Mouse (Mus musculus) liver, embryonic 14.5 days (tissue): ENCODE results near the gene Cyp2w1. TPM values are rescaled to one million over a fixed set of nuclear protein-coding genes. Genes with fewer than 3 reads are reported as not detected.

Source experiments
- ATAC-seq: fragments of 200-750 bp; cut with Nextera tagmentation; 2 replicates; pipeline ENCODE4 v1.8.0; 2017; ENCODE audit warnings: moderate number of reproducible peaks, mild to moderate bottlenecking, moderate library complexity; ENCODE audit not compliant: insufficient read depth
- DNase-seq, 3 experiments: peaks; one replicate each; pipeline ENCODE4 v3.0.0-alpha.2; 2012 to 2013; ENCODE audit warnings: low read depth in 3 of 3, low spot score in 3 of 3
- H3K27ac ChIP-seq: fragments of 300-500 bp; sonication (generic); 2 replicates; pipeline ENCODE4 v1.5.1; 2014; ENCODE audit warnings: moderate library complexity, mild to moderate bottlenecking, control low read depth, inconsistent platforms
- H3K27me3 ChIP-seq: fragments of 300-500 bp; sonication (generic); 2 replicates; pipeline ENCODE4 v1.6.1; 2014; ENCODE audit warnings: mild to moderate bottlenecking, low read length, moderate library complexity; ENCODE audit not compliant: control insufficient read depth, insufficient read depth
- H3K36me3 ChIP-seq: fragments of 300-500 bp; sonication (generic); replicated peaks from 2 replicates; pipeline ENCODE4 v1.6.1; 2014; ENCODE audit warnings: low read depth; ENCODE audit not compliant: control insufficient read depth, insufficient read depth
- H3K4me1 ChIP-seq, 2 experiments: fragments of 200-500 bp in 1 of 2; fragments of 300-500 bp in 1 of 2; sonication (generic) in 1 of 2; replicated peaks; 2 replicates each; pipeline ENCODE4 v1.6.1; 2012 to 2014; ENCODE audit warnings: antibody characterized with exemption in 1 of 2, inconsistent platforms in 1 of 2, low read length in 1 of 2; ENCODE audit not compliant: control insufficient read depth in 2 of 2, insufficient read depth in 2 of 2
- H3K4me2 ChIP-seq: fragments of 300-500 bp; sonication (generic); 2 replicates; pipeline ENCODE4 v1.6.1; 2014; ENCODE audit warnings: low read depth, mild to moderate bottlenecking, control low read depth, moderate library complexity
- H3K4me3 ChIP-seq, 2 experiments: fragments of 200-500 bp in 1 of 2; fragments of 300-500 bp in 1 of 2; sonication (generic) in 1 of 2; 2 replicates each; pipeline ENCODE4 v1.5.1; 2012 to 2014; ENCODE audit warnings: low read depth in 2 of 2, low read length in 2 of 2, mild to moderate bottlenecking in 2 of 2, control low read depth in 1 of 2, inconsistent platforms in 1 of 2, moderate library complexity in 1 of 2; ENCODE audit not compliant: insufficient read depth in 1 of 2
- H3K9ac ChIP-seq: fragments of 300-500 bp; sonication (generic); replicated peaks from 2 replicates; pipeline ENCODE4 v1.6.1; 2014; ENCODE audit warnings: mild to moderate bottlenecking, control low read depth, moderate library complexity
- H3K9me3 ChIP-seq: fragments of 300-500 bp; sonication (generic); 2 replicates; pipeline ENCODE4 v1.6.1; 2016; ENCODE audit warnings: low read length, mixed read lengths; ENCODE audit not compliant: control insufficient read depth
- CTCF ChIP-seq: IDR thresholded peaks from 2 replicates; pipeline ENCODE4 v1.5.1; 2016; ENCODE audit warnings: antibody characterized with exemption, low read depth, control low read depth
- EP300 ChIP-seq: IDR thresholded peaks from 2 replicates; pipeline ENCODE4 v1.6.1; 2016; ENCODE audit warnings: antibody characterized with exemption, low read depth
- WGBS: fragments of 180-500 bp; shearing (Covaris S2); extraction: QIAGEN DNeasy Blood & Tissue Kit; methylation state at CpG from one replicate; pipeline ENCODE4 v1.1.7; 2014; ENCODE audit not compliant: insufficient replicate concordance; 5-methylcytosine and 5-hydroxymethylcytosine counted together
- polyA plus RNA-seq, 2 experiments: library from polyadenylated mRNA; depleted of rRNA in 1 of 2; stranded (reverse) in 1 of 2; unstranded in 1 of 2; fragments of >200 nt; fragmentation: Nextera tagmentation in 1 of 2; extraction: Ambion mirVana in 1 of 2; gene quantifications; 2 replicates each; pipeline versions ENCODE4 v1.2.1 to v1.2.3; 2012 to 2014

Gene Cyp2w1
- polyA plus RNA-seq, 2 experiments, result 0.03 TPM; not detected in 1

DNA sequence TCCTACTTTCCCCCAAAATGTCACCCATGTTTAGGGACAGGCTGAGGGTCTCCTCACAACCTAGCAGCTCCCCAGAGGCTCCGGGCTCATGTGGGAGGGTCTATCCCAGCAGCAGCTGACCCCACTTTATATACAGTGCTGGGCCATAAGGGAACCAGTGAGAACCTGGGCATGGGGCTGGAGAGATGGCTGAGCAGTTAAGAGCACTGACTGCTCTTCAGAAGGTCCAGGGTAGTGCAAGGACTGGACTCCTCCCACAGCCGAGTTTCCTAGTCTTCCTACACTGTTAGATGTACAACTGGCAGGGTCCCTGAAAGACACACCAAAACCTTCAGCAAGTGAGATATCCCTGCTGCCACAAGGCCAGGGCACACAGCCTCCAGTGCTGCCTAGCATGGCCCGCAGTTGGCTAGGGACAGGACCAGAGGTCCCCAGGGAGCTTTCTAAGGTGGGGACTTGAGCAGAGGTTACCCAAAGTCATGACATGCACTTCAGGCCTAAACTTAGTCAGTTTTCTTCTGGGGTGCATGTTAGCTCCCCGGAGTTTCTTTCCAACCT is 45.0 kb downstream of the Cyp2w1 start:
- Histone ChIP-seq H3K27me3 (no peaks in the 10 kb centered on the region), H3K4me2 (no peak overlapping the region), H3K27ac (peak overlapping the region; percentile 48), H3K36me3 (peaks cover 34% of the 10 kb centered on the region), H3K4me3 (no peak overlapping the region), H3K4me1 (peaks cover 29 to 36% of the 10 kb centered on the region in 2 experiments), H3K9me3 (no peaks in the 10 kb centered on the region), H3K9ac (peak overlapping the region; percentile 9; the same call in 1 of the 2 replicates)
- ATAC-seq (no peak), DNase-seq (no peak)
- TF ChIP-seq CTCF (no peak), EP300 (no peak)
- 77% methylated on average over 4 of the region's 4 CpGs for WGBS

DNA sequence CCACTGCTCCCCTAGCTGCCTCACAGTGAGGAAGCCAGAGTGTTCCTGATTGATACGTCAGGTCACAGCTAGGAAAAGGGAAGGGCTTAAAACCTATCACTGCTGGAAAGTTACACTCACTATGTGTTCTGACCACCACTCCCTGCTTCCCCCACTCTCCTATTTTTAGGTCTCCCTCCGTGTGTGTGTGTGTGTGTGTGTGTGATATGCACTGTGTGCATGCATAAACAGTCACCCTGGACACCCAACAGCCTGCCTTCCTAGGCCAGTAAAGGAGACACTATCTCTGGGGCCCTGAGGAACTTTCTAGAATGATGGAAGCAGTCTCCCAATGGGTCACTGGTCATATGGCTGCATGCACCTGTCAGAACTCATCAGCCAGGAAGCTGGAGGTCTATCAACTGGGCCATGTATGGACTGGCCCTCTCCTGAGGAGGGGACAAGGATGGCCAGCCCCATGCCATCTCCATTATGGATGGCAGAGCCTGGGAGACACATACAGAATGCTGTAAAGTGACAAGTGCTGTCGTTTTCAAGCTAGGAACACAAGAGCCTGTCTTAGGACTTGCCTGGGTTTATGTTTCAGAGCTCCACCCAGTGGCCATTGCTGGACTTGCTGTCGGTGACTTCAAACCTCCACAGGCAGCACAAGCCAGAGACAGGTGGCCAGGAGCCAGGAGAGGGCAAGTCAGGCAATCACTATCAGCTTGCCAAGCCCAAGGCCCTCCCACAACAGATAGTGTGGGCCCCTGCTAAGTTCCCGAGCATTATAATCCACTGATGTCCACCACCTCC is 45.7 kb downstream of the Cyp2w1 start:
- ATAC-seq (peak; percentile 69), DNase-seq (peak; percentile 87 to 91 (median 87))
- Histone ChIP-seq H3K27ac (peak overlapping the region; percentile 48), H3K9me3 (no peaks in the 10 kb centered on the region), H3K4me1 (peaks cover 29 to 36% of the 10 kb centered on the region in 2 experiments), H3K4me3 (no peak overlapping the region), H3K27me3 (no peaks in the 10 kb centered on the region), H3K36me3 (peaks cover 26% of the 10 kb centered on the region), H3K4me2 (no peak overlapping the region; the same call in 1 of the 2 replicates), H3K9ac (peak overlapping the region; percentile 14)
- TF ChIP-seq EP300, result no peak
- TF ChIP-seq CTCF, result peak; percentile 97
- WGBS, result 13% methylated on average over 5 of the region's 5 CpGs

GRCm38 (mm10) chr5:139398786-139399185 is 46.4 kb downstream of the Cyp2w1 start:
- DNase-seq (no peak), ATAC-seq (no peak)
- Histone ChIP-seq H3K27ac (no peak overlapping the region), H3K36me3 (peaks cover 20% of the 10 kb centered on the region), H3K4me3 (no peak overlapping the region), H3K9me3 (no peaks in the 10 kb centered on the region), H3K27me3 (no peaks in the 10 kb centered on the region), H3K4me1 (peaks cover 25 to 32% of the 10 kb centered on the region in 2 experiments), H3K9ac (no peak overlapping the region; the same call in 1 of the 2 replicates), H3K4me2 (no peak overlapping the region; the same call in 1 of the 2 replicates)
- WGBS, result 74% methylated on average over 5 of the region's 5 CpGs
- TF ChIP-seq CTCF (no peak), EP300 (no peak)

- ATAC-seq (no peak), DNase-seq (no peak)
- no peak for TF ChIP-seq CTCF
- TF ChIP-seq EP300, result no peak
- Histone ChIP-seq H3K27ac (no peak overlapping the region), H3K27me3 (no peaks in the 10 kb centered on the region), H3K36me3 (peaks cover 9% of the 10 kb centered on the region), H3K9me3 (no peaks in the 10 kb centered on the region), H3K9ac (no peak overlapping the region), H3K4me1 (peaks cover 13 to 32% of the 10 kb centered on the region in 2 experiments), H3K4me3 (no peak overlapping the region), H3K4me2 (no peak overlapping the region)
- WGBS, result 82% methylated on average over 14 of the region's 14 CpGs
Measured at GRCm38 (mm10) chr5:139399991-139400390, 47.6 kb downstream of the Cyp2w1 start.

- H3K4me2 ChIP-seq, result no peak overlapping the region
- no peak for DNase-seq
- H3K9me3 ChIP-seq, result no peaks in the 10 kb centered on the region
- H3K4me1 ChIP-seq, result peaks cover 14 to 38% of the 10 kb centered on the region in 2 experiments
- TF ChIP-seq EP300, result no peak
- TF ChIP-seq CTCF, result no peak
- no peaks in the 10 kb centered on the region for H3K36me3 ChIP-seq
- no peak overlapping the region for H3K4me3 ChIP-seq
- no peak overlapping the region for H3K9ac ChIP-seq
- ATAC-seq, result no peak
- H3K27ac ChIP-seq, result no peak overlapping the region
- WGBS, result 81% methylated on average over 2 of the region's 2 CpGs
- H3K27me3 ChIP-seq, result no peaks in the 10 kb centered on the region
Measured at GRCm38 (mm10) chr5:139402106-139402505, 49.7 kb downstream of the Cyp2w1 start.
